Comparison of ENCODE assay signal across 18 mouse cellular contexts in the genomic region with DNA sequence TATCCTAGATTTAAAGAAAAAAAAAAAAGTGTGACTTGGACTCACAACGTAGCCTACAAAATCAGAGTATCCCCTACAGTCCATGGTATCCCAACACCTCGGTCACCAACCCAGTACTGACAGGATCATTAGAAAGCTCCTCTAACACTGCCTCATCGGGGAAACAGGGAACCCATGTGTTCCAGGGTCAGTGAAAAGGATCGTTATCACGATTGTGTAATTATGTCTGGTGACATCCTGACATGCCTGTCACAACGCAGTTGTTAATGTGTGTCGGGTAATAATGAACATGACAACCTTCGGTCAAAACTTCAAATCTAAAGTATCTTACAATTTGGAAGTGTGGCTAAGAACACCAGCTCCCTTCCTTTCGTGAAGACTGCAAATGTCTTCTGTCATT.
DNase-seq lines count a peak whose midpoint lies in the region; ATAC-seq and TF ChIP-seq lines count a peak whose summit lies in the region.
"Had no signal": no experiment of that assay in that cellular context is flagged by ENCODE, and none has a peak within 500 bp of the region (broad histone marks: within the 10 kb centered on the region; RNA-seq: fewer than 3 reads in every experiment).

No protein-coding gene starts in this region.

- no peaks in the 10 kb centered on the region for H3K9me3 ChIP-seq in forebrain, embryonic 14.5 days (replicated peaks; ENCODE audit: control insufficient read depth, low read length)
- H3K9me3 ChIP-seq in forebrain, embryonic 13.5 days (replicated peaks), result no peaks in the 10 kb centered on the region
- 0 out of 2 replicates have a peak, but pooled peaks cover 4% of the 10 kb centered on the region for H3K9me3 ChIP-seq in heart, embryonic 12.5 days (replicated peaks)
- H3K9me3 ChIP-seq: embryonic facial prominence, embryonic 10.5 days; embryonic facial prominence, embryonic 12.5 days; forebrain, embryonic 15.5 days had no signal

- no peaks in the 10 kb centered on the region for H3K27me3 ChIP-seq in forebrain, embryonic 14.5 days (replicated peaks; ENCODE audit: control insufficient read depth, insufficient read depth, low read length)
- no peaks in the 10 kb centered on the region for H3K27me3 ChIP-seq in forebrain, embryonic 13.5 days
- H3K27me3 ChIP-seq in heart, embryonic 12.5 days (replicated peaks), result no peaks in the 10 kb centered on the region
- H3K27me3 ChIP-seq: embryonic facial prominence, embryonic 12.5 days; forebrain, embryonic 15.5 days had no signal

- 46% methylated on average over 9 of the region's 9 CpGs for WGBS in forebrain, embryonic 14.5 days
- 59% methylated on average over 9 of the region's 9 CpGs for WGBS in forebrain, embryonic 13.5 days
- 86% methylated on average over 9 of the region's 9 CpGs for WGBS in heart, embryonic 12.5 days

- H3K4me2 ChIP-seq in forebrain, embryonic 14.5 days (ENCODE audit: low read length), result no peak overlapping the region
- H3K4me2 ChIP-seq in forebrain, embryonic 13.5 days, result no peak overlapping the region
- H3K4me2 ChIP-seq in heart, embryonic 12.5 days, result no peak overlapping the region
- H3K4me2 ChIP-seq: embryonic facial prominence, embryonic 12.5 days; forebrain, embryonic 15.5 days had no signal

- TF ChIP-seq POLR2A in brain, embryonic 14.5 days (IDR thresholded peaks at IDR 0.05; ENCODE audit: borderline replicate concordance, extremely low read depth, insufficient read depth, insufficient read length, poor library complexity, severe bottlenecking), result no peak

- H3K4me3 ChIP-seq in forebrain, embryonic 14.5 days (ENCODE audit: low read depth, low read length), result no peak overlapping the region
- no peak overlapping the region for H3K4me3 ChIP-seq in forebrain, embryonic 13.5 days
- H3K4me3 ChIP-seq in heart, embryonic 12.5 days, result no peak overlapping the region
- H3K4me3 ChIP-seq: embryonic facial prominence, embryonic 10.5 days; embryonic facial prominence, embryonic 12.5 days; forebrain, embryonic 15.5 days had no signal

- no peaks in the 10 kb centered on the region for H3K4me1 ChIP-seq in forebrain, embryonic 14.5 days (ENCODE audit: control insufficient read depth, insufficient read depth, low read length)
- H3K4me1 ChIP-seq in forebrain, embryonic 13.5 days, result no peaks in the 10 kb centered on the region
- no peaks in the 10 kb centered on the region for H3K4me1 ChIP-seq in heart, embryonic 12.5 days (replicated peaks)
- H3K4me1 ChIP-seq: forebrain, embryonic 15.5 days had no signal

- H3K27ac ChIP-seq in forebrain, embryonic 14.5 days (ENCODE audit: low read depth, low read length), result no peak overlapping the region
- H3K27ac ChIP-seq in forebrain, embryonic 13.5 days, result no peak overlapping the region
- no peak overlapping the region for H3K27ac ChIP-seq in heart, embryonic 12.5 days (ENCODE audit: poor library complexity, severe bottlenecking)
- H3K27ac ChIP-seq: embryonic facial prominence, embryonic 10.5 days; embryonic facial prominence, embryonic 12.5 days; forebrain, embryonic 15.5 days had no signal

- H3K9ac ChIP-seq in forebrain, embryonic 14.5 days (ENCODE audit: low read length), result no peak overlapping the region
- H3K9ac ChIP-seq in forebrain, embryonic 13.5 days, result no peak overlapping the region
- no peak overlapping the region for H3K9ac ChIP-seq in heart, embryonic 12.5 days
- H3K9ac ChIP-seq: embryonic facial prominence, embryonic 12.5 days; forebrain, embryonic 15.5 days; forebrain, postnatal 0 days had no signal

- no peaks in the 10 kb centered on the region for H3K36me3 ChIP-seq in forebrain, embryonic 14.5 days (ENCODE audit: control insufficient read depth, insufficient read depth, low read length)
- no peaks in the 10 kb centered on the region for H3K36me3 ChIP-seq in forebrain, embryonic 13.5 days (ENCODE audit: poor library complexity, severe bottlenecking)
- no peaks in the 10 kb centered on the region for H3K36me3 ChIP-seq in heart, embryonic 12.5 days
- H3K36me3 ChIP-seq: embryonic facial prominence, embryonic 10.5 days; embryonic facial prominence, embryonic 12.5 days; forebrain, embryonic 15.5 days had no signal

- TF ChIP-seq CTCF in brain, embryonic 14.5 days (IDR thresholded peaks at IDR 0.05; ENCODE audit: borderline replicate concordance, extremely low read depth, insufficient read depth, insufficient read length), result no peak

- no peak for DNase-seq in forebrain, embryonic 14.5 days (ENCODE audit: low spot score)
- DNase-seq in brain, embryonic 14.5 days (ENCODE audit: low read depth), result peak; percentile 32
- DNase-seq: adrenal gland, adult 2 months; adrenal gland, postnatal 10 days; adrenal gland, postnatal 25 days; B cell, adult 2 months; cerebellum, adult 11-12 months; cerebellum, adult 2 months; cerebellum, adult 9-10 months; cerebellum, postnatal 10 days; cerebellum, postnatal 25 days; forebrain, postnatal 0 days had no signal

- peak; percentile 42; the same call in 1 of the 2 replicates for ATAC-seq in forebrain, embryonic 14.5 days
- ATAC-seq in forebrain, embryonic 13.5 days, result no peak
- peak; percentile 54; the same call in 1 of the 2 replicates for ATAC-seq in megakaryocyte progenitor cell, adult 5-6 weeks (replicated peaks; ENCODE audit: poor library complexity)
- no peak for ATAC-seq in heart, embryonic 12.5 days (ENCODE audit: insufficient number of reproducible peaks, low FRiP score)
- ATAC-seq: forebrain, embryonic 15.5 days; forebrain, postnatal 0 days had no signal

Comparison
In these comparisons a context has a peak if more than half of its experiments do, and no peak if none do; other contexts are left out.
1. ATAC-seq: peak in forebrain, embryonic 14.5 days (single experiment) and megakaryocyte progenitor cell, adult 5-6 weeks (single experiment); none in forebrain, embryonic 13.5 days (single experiment) and heart, embryonic 12.5 days (single experiment).